Mouse (Mus musculus) CD4-positive, CD25-positive, alpha-beta regulatory T cell, adult 4 months (primary cell): ENCODE results near the gene Usp32. TPM values are rescaled to one million over a fixed set of nuclear protein-coding genes. Genes with fewer than 3 reads are reported as not detected.

Source experiments
- ATAC-seq: one replicate; pipeline ENCODE4 v1.8.0; 2017
- polyA plus RNA-seq, 2 experiments: library from polyadenylated mRNA; unstranded; fragments of 100-300 nt; shearing (Covaris generic); gene quantifications; one replicate each; pipeline ENCODE4 v1.2.1; 2017

Gene Usp32
- polyA plus RNA-seq, 2 experiments from 2014 or later = 10.9 to 15.6 TPM

DNA sequence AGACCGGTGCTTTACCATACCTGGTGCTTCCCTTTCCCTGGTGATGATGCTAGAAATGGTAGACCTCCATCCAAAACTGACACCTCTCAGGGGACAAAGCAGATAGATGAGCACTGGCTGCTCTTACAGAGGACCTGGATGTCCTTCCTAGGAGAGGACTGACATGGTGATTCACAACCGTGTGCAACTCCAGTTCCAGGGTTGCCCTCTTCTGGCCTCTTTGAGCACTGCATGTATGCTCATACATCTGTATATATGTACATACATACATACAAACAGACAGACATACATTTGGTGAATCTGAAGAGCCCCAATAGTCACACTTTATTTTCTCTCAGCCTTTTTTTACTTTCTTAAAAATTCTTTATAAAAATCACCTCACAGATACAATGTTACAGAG lies 161.8 kb downstream of the Usp32 start:
- no peak for ATAC-seq

DNA sequence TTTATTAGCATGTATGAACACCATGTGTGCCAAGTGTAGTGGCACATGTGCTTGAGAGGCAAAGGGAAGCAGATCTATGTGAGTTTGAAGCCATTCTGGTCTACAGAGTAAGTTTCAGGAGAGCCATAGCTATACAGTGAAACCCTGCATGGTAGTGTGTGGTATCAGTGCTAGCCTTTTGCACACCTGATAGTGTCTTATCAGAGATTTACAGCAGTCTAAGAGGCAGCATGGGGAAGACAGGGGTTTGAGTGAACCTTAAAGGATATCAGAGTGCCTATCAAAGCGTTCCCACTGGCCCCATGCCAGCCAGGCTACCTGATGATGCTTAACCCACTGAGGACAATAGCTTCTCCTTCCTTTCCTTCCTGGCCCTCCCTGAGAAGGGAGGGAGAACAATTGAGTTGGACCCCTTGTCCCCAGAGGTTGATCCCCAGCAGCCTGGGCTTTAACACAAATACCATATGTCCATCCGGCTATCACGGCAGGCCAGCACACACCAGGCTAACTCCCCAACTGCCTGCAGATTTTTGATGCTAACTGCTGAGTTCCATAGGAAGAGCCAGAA lies 162.5 kb downstream of the Usp32 start:
- ATAC-seq = no peak

DNA sequence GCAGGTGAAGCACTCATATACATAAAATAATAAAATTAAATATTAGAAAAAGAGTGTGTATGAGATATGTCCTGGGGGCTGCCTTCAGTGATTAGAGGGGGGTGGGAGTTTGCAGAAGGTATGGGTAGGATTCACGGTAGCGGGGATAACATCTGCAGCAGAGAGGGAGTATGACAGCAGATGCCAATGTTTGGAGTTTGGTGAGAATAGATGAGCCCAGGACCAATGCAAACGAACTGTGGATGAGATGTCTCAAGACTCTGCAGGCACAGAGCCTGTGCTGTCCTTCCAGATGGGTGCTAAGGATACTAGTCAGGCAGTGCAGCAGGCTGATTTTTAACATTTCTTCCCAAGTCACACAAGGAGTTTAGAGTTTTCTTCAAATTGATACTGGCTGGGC lies 163.3 kb downstream of the Usp32 start:
- ATAC-seq = no peak

DNA sequence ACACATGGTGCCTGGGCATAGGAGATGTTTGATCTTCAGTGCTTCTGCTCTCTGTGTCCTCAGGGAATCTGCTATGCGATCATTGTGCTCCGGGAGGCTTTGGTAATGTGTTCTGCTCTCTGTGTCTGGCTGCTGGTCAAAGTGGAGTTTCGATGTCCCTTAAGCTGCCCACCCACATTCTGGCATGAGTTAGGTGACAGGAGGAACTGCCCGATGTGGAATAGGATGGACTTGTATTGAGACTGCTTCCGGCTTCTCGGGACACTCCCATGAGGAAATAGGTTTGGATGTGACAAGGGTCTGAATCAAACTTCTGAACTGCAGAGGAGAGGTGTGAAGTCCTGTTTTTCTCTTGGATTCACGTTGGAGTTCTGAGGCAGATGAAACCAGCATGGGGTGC lies 165.4 kb downstream of the Usp32 start:
- no peak for ATAC-seq

DNA sequence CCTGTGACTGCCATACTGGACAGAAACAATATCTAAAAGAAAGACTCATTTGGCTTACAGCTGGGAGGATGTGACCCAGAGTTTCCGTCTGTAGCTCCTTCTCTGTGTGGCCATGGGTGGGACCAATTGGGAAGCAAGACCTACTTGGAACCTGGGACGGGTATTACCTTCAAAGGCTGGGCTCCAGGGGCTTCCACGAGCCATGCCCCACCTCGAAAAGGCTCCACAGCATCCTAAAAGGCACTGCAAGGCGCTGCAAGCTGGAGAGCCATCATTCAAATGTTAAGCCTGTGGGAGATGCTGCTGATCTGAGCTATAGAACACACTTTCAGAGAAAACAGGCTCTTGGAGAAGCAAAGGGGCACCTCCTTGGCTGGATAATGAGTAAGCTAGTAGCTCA lies 166.3 kb downstream of the Usp32 start:
- no peak for ATAC-seq

DNA sequence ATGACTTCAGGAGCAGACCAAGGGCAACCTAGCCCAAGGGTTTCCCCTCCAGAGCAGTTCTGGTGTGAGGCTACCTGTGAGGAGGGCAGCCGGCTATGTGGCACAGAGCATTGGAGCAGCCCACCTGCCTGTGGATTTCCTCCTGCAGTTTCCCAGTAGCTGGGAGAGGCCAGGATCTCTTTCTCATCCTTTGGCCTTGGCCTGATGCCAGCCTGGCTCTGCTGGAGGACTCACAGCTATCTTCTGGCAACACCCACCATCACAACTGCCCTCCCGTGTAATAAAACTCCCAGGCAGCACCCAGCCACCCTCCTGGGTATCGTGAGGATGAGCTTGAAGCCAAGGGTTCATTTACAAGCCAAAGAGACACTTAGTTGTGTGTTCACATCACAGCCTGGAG lies 167.9 kb downstream of the Usp32 start:
- no peak for ATAC-seq

DNA sequence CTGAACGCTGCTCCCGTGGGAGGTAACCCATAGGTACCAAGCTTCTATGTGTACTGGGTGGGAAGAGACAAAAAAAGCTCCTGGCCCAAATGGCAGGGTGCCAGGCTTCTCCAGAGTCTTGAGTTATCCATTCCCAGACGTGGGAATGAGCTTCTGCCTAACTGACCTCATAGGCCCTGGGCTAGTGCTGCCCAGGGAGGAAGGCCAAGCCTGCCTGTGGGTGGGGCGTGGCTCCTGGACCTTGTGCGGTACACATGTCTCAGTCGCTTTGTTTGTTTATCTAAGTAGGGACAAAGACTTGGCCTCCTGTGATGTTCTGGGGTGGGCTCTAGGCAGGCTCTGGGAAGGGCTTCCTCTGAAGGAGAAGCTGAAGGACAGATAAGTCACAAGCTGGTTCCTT lies 171.2 kb downstream of the Usp32 start:
- ATAC-seq = no peak

DNA sequence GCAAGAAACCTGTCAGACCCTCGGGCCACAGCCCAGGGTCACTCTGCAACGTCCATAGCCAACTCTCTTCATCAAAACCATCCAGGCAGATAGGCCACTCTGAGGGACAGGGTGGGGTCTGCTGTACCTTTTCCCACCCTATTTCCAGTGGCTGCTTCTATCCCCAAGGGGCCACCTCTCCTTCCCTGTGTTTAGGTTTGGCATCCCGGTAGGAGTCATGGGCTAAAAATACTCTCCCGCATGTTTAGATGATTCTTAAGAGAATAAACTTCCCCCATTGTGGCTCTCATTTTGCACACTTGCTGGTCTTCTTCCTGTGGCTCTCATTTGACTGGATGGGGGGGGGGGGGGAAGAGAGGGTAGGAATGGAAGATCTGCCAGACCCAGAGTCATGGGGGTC lies 171.7 kb downstream of the Usp32 start:
- no peak for ATAC-seq

DNA sequence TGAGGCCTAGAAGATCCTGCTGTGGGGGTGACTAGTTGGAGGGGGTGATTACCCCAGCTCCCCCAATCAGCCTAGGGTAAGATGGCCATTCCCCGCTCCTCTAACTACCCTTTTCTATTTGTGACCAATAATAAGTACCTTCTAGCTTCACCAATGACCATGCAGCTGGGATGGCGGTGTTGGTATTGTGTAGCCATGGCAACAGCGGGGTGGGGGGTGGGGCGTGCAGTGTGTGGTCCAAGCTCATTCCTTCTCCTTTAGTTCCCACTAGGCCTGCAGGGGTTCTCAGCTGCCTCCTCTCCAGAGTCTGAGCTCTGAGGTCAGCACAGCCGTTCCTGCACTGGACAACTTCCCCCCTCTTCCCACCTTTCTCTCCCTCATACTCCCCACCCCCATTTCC lies 172.8 kb downstream of the Usp32 start:
- no peak for ATAC-seq

DNA sequence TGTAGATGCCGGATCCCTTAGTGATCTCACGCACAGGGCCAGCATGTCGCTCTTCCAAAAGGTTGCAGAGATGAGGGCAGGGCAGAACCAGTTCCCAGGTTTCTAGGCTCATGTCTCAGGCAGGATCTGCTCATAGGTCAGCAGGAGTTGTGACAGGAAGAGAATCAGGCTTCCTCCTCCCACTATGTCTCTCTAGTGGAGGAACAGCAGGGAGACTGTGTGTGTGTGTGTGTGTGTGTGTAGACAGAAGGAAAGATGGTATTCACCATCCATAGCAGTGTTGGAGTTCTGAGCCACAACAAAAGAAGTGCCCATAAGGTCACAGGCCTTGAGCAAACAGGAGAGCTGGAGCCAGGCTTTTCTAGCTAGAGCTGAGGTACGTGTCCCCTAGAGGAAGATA lies 173.3 kb downstream of the Usp32 start:
- ATAC-seq = no peak

DNA sequence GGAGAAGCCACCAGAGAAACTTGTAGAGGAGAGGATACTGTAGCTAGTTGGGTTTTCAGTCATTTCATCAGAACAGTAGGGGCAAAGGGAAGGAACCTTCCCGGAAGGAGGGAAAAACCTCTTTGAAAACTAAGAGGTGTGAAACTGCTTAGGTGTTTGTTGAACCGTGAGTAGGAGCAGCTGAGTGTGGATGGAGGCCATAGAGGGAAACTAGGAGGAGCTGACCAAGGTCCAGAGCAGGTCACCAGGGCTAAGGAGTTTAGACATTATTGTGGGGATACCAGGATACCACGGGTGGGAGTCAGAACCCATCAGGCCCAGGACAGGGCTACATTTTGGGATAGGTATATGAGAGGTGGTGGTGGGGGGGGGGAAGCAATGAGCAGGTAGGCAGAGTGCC lies 176.4 kb downstream of the Usp32 start:
- ATAC-seq = no peak

DNA sequence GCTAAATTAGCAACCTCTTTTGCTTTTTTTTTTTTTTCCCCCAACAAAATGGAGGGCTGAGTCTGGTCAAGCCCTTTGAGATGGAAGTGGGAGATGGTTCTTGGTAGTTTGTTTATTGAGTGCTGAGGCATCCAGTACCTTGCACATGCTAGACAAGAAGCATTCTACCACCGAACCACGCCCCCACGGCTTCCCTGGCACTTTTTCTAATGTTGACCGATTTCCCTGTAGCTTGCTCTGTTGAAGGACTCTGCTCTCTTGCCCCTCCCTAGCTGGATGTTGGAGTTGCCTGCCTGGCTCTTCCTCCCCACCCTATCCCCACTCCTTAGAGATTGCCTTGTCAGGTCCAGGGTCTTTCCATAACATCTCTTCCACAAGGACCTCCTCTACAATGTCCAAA lies 177.4 kb downstream of the Usp32 start:
- ATAC-seq = no peak

DNA sequence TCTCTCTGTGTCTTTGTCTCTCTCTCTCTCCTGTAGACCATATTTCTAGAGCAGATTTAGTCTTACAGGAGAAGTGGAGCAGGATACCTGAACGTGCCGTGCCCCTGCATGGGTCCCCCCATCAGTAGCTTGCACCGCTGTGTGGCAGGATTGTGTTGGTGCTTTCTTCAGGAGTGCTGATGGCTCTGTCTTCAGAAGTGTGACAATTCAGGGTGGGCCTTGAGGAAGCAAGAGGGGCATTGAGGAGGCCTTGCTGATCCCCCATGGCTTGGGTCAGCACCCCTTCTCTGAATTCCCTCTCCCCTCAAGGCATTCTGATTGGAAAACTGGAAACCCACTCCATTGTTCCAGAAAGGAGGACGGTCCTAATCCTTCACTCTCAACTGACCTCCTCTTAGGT lies 178.4 kb downstream of the Usp32 start:
- no peak for ATAC-seq

DNA sequence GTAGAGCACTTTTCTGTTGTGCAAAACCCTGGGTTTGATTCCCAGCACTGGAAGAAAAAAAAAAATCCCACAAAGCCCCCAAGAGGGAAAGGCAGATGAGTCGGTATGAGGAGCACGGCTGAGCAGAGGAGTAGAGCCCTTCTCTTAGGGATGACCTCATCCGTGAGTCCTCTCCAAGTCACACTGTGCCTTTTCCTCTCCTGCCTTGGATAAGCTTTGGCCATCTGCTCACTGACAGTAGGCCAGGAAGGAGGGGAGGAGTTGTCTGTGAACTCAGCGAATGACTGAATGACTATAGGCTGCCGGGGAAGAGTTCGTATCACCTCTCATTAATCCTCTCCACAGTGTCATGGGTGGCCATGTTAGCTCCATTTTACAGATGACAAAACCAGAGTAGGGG lies 179.2 kb downstream of the Usp32 start:
- ATAC-seq = no peak

DNA sequence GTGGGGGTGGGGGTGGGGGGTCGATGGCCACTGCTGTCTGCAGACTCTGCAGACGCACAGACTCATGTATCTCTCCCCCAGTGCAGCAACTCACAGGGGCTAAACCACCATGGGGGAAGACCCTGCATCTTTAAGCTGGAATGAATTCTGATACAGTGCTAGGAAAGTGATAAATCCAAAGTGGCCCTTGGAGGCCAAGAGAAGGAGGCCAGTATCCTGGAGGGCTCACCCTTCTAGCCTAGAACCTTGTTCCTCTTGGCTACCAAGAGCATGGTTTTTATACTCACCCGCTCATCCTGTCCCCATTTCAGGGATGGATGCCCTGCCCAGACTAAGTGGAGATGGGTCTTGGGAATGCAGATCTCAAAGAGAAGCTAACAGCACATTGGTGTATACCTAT lies 179.7 kb downstream of the Usp32 start:
- no peak for ATAC-seq

DNA sequence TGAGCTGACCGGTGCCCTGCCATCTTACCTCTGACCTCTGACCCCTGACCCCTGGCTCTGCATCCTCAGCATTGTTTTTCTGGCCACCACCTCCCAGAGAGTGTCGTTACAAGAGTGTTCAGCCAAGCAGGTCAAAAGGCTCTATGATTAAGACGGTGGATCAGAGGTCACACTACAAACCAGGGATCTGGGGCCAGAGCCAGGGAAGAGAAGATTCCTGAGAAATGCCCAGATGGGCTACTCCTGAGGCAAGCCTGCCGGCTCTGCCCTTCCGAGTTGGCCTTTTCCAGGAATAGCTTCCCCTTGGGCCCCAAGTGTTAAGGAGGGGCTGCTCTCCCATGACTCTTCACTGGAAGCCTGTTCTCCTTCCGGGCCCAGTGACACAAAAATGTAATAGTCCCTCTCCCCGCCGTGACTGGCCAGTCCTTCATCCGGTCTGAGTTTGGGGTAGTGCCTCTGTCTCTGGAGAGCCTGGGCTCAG lies 180.2 kb downstream of the Usp32 start:
- no peak for ATAC-seq

DNA sequence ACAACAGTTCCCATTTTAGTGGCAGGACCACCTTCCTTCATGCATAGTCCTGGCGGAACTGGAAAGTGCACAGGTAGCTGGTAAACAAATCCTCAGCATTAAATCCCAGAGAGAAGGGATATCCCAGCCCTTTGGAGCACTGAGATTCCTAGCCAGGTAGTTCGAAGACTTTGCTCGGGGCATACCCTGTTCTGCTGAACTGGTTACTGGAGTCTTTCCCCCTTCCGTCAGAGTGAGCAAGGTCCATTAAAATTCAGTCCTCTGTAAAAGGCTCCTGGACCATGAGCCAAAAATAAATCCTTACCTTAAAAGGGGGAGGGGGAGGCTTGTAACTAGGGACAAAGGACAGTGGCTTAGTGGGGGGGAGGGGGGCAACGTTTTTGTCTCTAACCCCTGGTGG lies 180.8 kb downstream of the Usp32 start:
- no peak for ATAC-seq

DNA sequence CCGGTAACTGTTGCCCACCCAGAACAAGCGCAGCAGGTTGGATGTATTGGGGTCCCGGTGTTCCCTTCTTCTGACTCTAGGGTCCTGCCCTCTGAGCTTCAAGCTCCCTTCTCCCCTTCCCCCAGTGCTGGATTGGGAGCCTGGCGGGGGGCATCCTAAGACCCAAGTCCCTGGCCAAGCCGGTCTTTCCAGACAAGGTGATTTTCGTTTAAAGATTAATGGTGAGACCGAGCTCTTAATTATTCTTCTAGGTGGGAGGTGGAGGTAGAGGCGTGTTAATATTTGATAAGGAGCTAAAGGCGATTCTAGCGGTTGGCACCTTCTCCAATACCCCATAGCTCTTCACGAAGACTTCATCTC lies 181.7 kb downstream of the Usp32 start:
- no peak for ATAC-seq

DNA sequence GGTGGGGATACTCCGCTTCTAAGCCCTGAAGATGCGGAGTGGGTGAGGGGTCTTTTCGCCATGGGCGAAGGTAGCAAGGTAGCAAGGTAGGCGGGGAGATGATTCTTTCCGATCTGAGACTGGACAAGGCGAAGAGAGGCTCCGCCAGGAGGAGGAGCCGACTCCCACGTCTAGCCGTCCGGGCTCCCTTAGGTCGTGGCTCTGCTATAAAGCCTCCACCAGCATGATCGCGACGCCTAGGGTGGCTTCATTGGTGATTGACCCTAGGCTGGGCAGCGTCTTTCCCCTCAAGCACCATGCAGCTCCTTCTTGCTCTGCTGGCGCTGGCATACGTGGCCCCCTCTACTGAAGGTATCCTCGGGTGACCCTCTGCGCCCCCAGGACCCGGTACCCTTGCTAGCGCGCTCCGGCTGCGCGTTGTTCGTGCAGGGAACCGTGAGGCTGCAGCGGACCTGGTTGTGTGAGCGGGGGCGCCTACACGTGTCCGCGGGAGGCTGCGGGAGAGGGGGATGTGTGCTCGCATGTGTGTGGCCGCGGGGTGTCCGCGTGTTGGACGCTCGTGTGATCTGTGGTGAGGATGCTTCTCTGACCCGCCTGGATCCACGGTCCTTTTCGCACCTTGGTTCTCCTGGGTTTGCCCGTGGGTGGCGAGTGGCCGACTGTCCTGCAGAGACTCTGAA lies 182.2 kb downstream of the Usp32 start, which contains the start of gene Car4:
TSS of gene Car4 (plus strand) at position 196 of the 680 bp plus-strand sequence.
- ATAC-seq = no peak

DNA sequence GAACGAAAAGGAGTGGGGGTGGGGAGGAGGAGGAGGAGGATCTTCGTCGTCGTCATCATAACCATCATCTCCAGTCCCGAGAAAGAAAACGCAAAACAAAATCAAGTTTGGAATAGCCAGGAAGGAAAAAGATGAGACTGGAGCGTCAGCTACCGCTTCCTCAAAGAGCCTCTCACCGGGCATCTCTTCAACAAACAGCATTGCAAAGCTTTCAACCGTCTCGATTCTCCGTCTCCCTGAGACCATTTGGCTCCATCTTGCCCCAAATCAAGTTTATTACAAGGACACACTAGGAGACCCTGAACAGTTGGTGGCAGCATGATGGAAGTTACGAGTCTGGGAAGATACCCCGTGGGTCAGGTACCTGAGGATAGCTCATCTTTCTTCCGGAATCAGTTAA lies 182.8 kb downstream of the Usp32 start:
- no peak for ATAC-seq

DNA sequence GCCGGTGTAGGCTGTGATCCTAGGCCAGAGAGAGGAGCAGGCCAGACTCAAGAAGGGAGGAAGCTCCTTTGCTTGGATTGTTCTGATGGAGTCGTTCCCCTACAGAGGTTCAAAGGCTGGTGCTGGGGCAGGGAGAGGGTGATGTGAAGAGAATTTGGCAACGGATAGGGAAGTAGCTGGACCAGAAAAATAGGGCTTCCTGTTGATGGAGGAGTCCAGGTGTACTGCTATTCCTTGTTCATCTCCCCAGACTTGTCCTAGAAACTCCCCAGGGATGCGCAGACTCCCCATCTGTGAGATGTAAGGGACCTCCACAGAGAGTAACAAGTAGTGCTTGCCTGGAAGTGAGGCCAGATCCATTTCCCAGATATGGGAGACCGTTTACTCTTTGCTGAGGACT lies 183.6 kb downstream of the Usp32 start:
- ATAC-seq = no peak

DNA sequence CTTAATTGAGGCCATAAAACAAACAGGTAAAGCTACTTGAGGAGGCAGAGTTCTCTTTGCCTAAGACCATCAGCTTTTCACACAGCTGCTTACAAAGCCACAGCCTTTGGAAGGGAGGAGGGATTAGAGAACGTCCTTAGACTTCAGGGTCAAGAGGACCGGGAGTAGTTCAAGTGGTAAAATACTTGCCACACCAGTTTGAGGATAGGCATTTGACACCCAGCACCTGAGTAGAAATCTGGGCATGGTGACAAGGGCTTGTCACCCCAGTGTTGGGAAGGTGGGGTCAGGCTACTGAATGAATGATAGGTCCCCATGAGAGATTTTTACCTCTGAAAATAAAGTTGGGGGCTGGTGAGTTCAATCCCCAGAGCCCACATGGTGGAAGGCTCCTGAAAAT lies 187.3 kb downstream of the Usp32 start:
- no peak for ATAC-seq

DNA sequence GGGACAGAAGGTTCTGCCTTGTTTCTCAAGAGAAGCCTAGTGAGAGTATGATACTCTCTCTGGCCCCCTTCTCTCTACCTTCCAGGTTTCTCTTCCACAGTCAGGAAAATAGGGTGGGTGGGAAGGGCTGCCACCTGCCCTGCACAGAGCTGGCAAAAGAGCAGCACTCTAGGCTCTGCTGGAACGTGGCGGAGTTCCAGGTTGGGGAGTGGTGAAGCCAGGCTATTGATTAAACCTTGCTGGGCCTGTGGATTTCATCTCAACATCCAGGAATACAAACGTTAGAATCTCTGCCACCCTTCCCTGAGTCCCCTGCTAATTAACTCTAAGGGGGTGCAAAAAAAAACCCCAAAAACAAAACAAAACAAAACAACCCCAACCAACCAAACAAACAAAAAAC lies 191.4 kb downstream of the Usp32 start:
- no peak for ATAC-seq

DNA sequence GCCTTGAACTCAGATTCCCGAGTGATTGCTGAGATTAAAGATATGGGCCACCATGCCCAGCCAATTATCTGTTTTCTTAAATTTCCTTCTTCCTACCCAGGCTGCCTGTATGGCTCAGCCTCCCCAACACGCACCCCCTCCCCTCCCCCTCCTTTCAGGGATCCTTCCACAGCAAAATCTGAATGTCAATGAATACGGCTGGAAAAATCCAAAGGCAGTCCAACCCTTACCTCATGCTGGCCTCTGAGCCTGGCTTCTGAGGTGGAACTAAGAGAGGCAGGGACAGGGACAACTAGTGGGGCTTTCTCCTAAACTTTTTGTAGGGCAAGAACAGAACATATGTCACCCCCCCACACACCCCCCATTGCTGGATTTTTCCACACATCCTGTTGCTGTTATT lies 191.8 kb downstream of the Usp32 start:
- no peak for ATAC-seq

DNA sequence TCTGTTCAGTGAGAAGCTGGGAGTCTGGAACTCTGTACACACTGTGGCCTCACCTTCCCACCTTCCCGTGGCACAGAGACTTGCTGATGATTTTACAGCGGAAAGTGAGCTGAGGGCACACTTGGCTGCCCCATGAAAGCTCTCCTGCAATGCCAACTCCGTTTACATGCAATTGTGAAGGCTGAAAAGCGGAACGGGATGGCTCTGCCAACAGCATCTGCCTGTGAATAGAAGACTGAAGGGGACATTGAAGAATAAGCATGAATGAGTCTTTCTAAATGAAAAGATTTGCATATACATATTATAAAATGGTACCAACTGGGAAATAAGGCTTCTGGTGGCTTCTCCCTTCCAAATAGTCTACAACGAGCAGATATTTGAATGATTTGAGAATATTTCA lies 192.8 kb downstream of the Usp32 start:
- ATAC-seq = no peak
